Mouse (Mus musculus) spleen, postnatal 14 days (tissue): ENCODE measurements around the gene Gfy.

Source experiments
- DNase-seq, 2 experiments: peaks; one replicate each; pipeline ENCODE4 v3.0.0; 2021 to 2022; ENCODE audit warnings: low spot score in 2 of 2

The Gfy gene

GRCm38 (mm10) chr7:45127700-45128224, 51.6 kb downstream of the Gfy start:
- DNase-seq: no peak

- no peak for DNase-seq
Measured at GRCm38 (mm10) chr7:45126844-45127699, 52.3 kb downstream of the Gfy start.
